Mouse (Mus musculus) gastrocnemius, postnatal 10 days (tissue): ENCODE measurements around the gene Erich6. TPM values are rescaled to one million over a fixed set of nuclear protein-coding genes. Genes with fewer than 3 reads are reported as not detected.
"Not testable (repeated sequence)": the region's sequence is repeated elsewhere in the genome, so short reads cannot be mapped to it uniquely, and the experiment has no call there.

ENCODE experiments used
- DNase-seq: peaks from one replicate; pipeline ENCODE4 v3.0.0; 2021; ENCODE audit warnings: mixed read lengths
- total RNA-seq, 2 experiments: library from RNA; stranded (reverse); gene quantifications; 2 replicates each; pipeline ENCODE4 v1.2.3; 2021

Erich6 gene
- total RNA-seq, 2 experiments from 2014 or later, result 0.23 TPM; not detected in 1

DNA sequence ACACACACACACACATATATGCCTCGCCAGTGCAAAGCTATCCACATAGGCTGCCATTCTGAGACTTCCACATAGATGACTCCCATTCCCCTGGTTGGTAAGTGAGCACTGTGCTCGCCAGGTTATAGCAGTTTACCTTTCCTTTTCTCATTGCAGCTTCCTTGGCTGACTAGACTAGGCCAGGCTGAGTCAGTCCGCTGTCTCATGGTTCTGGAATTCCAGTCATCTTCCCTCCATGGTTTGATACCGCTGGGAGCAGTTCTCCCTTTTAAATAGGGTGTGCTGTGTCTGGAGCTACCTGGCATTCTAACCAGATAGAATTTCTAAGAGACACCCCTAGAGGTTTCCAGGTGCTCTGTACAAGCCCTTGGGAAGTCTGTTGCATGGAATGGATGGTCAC, 9.2 kb upstream of the Erich6 start:
- DNase-seq, result no peak

DNA sequence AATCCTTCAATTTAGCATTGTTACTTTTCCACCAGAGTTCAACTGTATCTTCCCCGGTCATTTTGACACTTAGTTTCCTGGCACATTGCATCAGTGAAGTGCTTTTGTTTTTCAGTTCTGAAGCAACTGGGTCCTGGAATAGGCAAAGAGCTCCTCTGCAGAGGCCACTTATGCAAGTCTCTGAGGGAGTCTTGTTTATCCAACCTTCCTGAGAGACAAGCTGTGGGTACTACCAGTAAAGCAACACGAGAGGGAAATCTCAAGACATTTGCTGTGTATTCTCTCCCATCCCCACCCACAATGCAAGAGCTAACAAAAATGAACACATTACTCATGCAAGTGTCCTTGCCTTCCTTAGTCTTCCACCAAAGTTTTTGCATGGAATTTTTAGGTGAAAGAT, 5.3 kb downstream of the Erich6 start:
- no peak for DNase-seq

DNA sequence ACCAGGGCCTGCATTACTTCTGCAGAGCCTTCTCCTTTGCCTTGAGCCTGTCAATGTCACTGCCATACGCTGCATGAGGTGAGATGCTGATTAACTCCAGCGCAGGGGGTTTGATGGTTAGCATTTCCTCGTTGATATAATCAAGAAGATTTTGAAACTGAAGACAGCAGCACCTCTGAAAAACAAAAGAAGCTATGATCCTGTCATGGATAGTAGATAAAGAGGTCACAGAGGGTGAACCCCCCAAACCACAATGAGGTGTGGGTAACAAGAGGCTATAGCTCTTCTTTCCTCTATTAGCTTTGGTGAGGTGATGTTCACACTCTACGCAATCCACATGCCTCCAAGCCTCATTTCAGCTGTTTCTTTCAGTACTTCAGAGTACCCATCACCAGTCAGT, 12.0 kb downstream of the Erich6 start:
- DNase-seq, result no peak

DNA sequence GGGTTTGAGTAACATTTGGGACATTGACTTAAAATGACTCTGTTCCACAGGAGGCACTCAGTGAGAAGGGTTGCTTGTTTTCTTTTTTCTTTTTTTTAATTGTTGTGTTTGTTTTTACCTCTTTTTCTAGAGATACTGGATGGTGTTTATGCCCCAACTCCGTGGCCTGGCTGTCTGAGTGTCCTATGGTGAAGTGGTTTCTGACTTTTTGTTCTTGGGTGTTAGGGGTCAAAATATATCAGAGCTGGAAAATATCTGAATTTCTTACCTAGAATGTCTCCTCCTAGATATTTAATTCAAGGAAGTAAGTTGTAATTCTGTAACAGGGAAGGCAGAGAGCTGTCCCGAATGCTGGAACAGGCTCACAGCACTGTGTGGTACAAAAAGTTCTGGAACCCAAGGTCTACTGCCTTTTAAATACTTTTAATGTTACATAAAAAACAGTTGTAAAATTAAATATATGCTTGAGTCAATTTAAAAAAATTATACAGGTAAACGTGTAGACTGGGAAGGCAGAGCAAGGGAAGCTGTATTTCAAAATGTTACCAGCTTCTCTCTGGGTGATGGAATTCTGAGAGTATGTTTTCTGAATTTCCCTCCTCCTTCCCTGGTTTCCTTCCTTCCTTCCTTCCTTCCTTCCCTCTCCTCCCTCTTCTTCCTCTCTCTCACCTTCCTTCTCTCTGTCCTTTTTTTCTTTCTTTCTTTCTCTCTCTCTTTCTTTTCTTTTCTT, 14.2 kb downstream of the Erich6 start:
- DNase-seq, result no peak

DNA sequence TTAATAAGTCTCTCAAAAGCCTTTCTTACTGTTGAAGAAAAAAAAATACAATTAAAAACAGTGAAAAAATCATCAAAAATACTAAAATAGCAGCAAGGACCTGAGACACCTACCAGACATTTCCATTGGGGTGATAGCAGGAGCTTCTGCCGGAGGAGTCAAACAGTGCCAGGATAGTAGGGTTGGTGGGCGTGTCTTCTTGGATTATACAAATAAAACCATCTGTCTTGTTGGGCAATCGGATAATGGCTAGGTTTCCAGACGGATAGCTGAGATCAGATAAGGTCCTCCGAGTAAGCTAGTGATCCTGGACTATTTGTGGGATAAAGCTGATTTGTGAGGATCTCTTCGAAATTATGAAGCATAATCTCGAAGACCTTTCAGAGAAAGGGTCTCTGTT, 15.9 kb downstream of the Erich6 start:
- DNase-seq, result no peak

DNA sequence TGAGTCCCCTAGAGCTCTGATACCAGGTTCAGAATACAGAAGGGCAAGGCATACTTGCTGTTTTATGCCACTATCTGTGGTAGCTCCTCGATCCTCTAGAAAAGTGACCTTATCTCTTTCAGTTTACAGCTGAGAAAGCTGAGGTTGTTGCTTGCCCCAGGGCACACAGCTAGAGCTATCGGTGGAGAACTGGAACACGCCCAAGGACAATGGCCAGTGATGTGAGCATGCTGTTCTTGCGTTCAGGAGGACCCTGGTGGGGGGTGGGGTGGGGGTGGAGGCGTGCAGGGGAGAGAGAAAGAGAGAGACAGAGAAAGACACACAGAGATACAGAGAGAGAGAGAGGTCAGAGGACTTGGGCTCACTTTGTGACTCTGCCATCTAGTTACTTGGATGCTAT, 27.0 kb downstream of the Erich6 start:
- DNase-seq, result no peak

DNA sequence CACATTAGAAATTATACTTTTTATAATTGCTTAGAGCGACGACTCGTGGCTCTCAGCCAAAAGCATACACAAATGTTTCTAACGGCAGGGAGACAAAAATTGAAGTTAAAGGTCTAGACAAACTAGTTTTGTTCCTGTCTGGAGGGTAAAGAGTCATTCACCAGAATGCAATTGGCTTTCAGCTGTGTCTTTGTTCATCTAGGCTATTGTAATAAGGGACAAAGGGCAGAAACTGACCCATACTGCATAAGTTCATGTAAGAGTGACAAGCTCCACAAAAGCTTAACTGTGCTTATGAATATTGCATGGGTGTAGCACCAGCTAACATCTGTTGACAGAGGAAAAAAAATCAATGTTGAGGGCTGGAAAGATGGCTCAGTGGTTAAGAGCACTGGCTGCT, 28.5 kb downstream of the Erich6 start:
- DNase-seq, result no peak

DNA sequence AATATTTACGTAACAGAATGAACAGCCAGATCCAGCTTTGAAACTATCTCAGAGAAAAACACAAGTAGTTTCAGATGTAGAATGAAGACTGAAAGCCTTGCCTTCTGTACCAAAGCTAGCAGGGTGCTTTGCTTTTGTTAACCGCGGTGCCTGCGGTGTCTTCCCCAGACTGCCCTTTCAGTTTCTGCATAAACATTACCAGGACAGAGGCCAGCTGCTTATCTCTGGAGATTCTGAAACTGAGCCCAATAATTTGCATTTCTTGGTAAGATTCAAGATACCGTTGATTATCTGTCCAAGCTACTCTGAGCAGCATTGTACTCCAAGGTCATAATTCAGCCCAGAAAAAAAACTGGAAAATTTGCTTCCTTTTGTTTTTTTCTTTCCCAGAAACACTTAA, 43.4 kb downstream of the Erich6 start:
- no peak for DNase-seq

DNA sequence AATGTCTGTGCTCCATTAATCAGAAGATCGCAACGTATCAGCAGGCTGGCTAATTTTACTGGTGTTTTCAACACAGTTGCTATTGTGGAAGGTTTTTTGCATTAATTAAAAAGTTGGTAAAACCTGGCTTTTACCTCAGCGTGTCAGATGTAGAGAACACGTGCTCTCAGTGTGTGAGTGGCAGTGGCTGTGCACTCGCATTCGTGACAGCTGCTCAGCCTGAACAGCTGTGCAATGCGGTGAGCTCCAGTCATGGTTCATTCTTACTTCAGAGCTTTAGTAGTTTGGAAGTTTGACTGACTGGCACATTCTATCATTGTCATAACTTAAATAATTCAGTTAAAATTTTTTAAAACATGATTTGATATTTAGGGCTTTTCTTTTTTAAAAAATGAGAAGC, 44.3 kb downstream of the Erich6 start:
- not testable (repeated sequence) for DNase-seq

DNA sequence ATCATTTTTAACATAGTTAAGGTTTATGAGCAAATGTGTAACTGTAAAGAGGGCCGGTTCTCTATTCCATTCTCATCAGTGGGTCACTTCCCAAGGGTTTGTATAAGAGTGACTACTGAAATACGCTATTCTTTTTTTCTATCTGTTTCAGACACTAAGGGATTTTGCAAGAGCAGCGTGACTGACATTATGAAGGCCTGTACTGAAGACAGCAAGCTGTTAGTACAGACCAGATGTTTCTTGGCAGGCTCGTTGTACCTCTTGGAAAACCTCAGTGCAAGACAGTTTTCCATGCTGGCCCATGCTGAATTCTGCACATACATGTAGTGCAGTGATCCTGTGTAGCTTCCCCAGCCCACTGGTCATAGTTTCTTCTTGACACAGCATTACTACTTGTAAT, 46.5 kb downstream of the Erich6 start:
- not testable (repeated sequence) for DNase-seq

DNA sequence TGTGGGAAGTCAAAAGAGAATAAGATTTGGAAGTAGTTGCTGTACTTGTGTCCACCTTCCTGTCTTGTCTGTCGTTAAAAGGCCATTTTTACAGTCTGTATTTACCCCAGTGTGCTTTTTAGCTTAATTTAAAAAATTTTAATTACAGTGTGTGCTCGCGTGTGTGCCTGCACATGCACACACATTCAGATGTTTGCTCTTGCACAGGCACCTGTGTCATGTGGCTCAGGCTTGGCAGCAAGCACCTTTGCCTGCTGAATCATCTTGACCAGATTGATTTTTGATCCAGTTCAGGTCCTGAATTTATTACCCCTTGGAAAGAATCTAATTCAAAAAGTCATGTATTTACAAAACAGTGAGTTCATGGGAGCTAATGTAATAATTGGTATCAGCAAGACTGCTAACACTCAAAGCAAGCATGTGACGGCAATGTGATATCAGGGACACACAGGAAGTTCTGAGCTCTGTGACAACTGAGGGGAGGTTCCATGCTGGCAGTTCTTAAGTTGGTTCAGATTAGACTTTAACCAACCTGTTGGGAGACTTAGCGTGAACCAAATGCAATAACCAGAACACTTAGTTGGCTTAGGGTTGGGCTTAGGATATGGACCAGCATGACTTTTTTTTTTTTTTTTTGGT, 54.1 kb downstream of the Erich6 start:
- DNase-seq, result no peak

DNA sequence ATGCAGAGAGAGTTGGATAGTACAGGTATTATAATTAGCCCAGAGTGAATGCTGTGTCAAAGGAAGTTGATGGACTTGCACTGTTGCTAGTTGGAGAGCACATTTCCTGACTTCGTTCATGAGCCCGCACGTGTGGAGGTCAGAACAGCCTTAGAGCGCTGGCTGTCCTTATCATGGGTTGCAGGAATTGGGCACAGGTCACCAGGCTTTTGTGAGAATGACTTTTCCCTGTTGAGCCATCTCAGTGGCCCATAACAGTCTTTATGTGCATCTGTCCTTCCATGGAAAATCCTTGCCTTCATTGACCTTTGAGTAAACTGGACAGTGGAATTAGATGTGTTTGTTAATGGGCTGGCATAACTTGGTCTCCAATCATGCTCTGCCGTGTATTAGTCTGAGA, 54.7 kb downstream of the Erich6 start:
- no peak for DNase-seq

DNA sequence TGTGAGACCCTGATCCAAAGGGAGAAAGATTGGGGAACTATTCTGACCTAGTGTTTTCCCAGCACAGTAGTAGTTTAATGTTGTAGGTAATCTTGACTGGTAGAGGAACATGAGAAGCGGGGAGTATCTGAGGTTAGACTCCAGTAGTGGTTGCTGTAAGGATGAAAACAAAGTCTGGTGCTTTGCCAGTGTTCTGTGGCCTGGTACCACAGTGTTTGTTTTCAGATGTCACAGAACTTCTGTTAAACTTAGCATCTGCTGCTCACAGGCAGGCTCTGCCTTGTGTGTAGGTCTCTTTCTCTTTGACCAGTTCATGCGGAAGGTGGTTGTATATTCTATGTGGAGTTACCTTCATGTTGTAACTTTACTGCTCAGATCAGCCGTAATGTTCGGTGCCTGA, 55.5 kb downstream of the Erich6 start:
- DNase-seq, result no peak

DNA sequence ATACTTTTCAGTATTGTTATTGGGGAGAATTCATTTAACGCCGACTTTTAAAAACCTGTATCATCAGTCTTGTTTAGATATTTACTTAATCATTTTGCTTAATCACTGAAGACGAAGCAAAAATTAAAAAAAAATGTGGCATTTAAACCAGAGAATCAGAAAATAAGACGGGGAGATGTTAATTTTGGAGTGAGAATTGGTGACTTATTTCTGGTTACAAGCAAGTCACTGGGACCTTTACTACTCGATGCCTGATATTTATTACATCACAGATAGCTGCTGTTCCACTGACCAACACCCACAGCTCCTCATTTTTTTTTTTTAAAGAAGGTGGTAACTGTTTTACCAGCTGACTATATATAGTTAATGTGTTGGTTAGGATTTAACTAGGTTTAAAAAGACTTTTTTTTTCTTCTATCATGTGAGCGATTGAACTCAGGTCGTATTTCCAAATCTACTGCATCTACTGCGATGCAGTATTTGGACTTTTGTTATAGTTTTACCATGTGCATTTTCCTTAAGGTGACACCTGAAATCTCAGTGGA, 59.4 kb downstream of the Erich6 start:
- no peak for DNase-seq

DNA sequence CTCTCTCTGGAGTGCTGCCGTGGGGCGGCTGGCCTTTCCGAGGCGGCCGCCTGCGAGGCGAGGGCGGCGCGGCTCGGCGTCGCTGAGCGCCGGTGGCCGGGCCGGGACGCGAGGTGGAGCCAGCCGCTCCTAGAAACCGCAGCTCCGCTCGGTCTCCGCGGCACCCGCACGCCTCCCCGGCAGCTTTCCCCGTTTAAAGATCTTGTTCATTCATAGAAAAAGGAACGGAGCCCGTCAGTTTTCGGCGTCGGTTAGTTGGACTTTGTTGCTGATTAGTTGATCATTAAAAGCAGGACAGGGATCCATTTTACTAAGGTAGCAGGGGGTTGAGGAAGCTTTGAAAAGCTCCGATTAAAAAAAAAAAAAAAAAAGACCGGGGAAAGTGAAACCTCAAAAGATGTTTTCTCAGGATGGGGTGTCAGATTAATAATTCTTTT, 59.9 kb downstream of the Erich6 start:
- DNase-seq, result peak; percentile 63

DNA sequence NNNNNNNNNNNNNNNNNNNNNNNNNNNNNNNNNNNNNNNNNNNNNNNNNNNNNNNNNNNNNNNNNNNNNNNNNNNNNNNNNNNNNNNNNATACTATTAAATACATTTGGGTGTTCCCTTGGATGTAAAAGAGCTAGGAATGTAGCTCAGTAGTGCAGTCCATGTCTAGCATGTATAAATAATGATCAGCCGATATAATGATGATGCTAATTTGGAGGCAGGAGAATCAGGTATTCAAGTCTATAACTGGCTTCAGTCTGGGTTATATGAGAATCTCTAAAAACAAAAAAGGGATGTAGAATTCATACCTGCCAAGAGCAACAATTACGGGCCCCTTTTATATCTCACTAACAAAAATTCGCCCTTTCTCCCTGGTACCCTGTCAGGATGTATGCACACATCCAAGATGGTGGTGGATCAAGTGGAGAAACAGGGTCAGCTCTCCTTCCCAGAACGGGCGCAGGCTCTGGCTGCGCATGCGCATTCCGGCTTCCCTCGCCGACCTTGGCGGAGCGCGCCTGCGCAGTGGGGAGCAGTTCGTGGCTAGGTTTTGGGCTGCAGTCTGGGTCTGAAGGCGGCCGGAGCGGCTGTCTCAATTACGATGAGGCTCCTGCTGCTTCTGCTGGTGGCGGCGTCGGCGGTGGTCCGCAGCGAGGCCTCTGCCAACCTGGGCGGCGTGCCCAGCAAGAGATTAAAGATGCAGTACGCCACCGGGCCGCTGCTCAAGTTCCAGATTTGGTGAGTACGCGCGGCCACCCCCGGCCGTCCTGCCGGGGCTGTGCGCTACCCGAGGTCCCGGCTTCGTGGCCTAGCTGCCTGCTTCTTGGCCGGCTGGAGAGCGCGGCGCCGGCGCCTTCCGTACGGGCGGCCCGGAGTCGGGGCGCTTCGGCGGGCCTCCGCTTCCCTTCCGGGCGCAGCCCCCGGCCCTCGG, 60.6 kb downstream of the Erich6 start, which contains the start of gene Selenot:
Gene Selenot (plus strand): TSS at position 500 of the 930 bp plus-strand sequence.
- DNase-seq, result peak; percentile 98

DNA sequence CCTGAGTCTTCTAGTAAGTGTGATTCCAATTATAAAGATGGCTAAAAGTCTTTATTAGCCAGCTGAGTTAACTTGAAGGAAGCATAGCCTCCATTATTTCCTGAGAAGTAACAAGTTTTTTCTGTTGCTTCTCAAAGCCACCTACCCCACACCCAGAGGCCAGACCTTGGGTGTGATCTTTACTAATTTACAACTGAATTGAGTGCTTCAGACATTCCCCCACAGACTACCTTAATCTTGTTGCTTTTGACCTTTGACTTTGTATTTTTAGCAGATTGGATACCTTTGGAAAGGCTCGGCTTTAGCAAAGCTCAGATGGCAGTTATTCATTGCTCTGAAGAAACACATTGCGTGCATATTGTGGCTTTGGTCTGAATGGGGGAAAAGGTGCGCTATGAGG, 66.2 kb downstream of the Erich6 start:
- DNase-seq, result no peak

Other genes starting within 250 kb of the Erich6 start
- gene Tsc22d2, start 222.5 kb downstream of the Erich6 start, total RNA-seq, result 10 to 100 TPM; 22.5 to 28.3 TPM
- 10 to 100 TPM; 48.2 to 50.7 TPM for gene Eif2a, start 111.4 kb downstream of the Erich6 start, total RNA-seq
- gene Serp1, start 111.3 kb downstream of the Erich6 start, total RNA-seq, result 10 to 100 TPM; 16.5 to 19.4 TPM
- 10 to 100 TPM; 80.2 to 92.4 TPM for gene Selenot, start 60.6 kb downstream of the Erich6 start, total RNA-seq
- gene Siah2, start 55.2 kb upstream of the Erich6 start, total RNA-seq, result 10 to 100 TPM; 10.1 to 12.7 TPM
- not detected for gene Mindy4b-ps, start 185.1 kb upstream of the Erich6 start, total RNA-seq
- not detected for gene Clrn1, start 248.1 kb upstream of the Erich6 start, total RNA-seq